Mouse (Mus musculus) kidney, embryonic 15.5 days (tissue): Measurements from ENCODE around the gene Ephx1. TPM values are rescaled to one million over a fixed set of nuclear protein-coding genes. Genes with fewer than 3 reads are reported as not detected.
"Not testable (repeated sequence)": the region's sequence is repeated elsewhere in the genome, so short reads cannot be mapped to it uniquely, and the experiment has no call there.

Source experiments
- ATAC-seq: fragments of 200-750 bp; cut with Nextera tagmentation; replicated peaks from 2 replicates; pipeline ENCODE4 v1.8.0; 2017; ENCODE audit warnings: moderate TSS enrichment; ENCODE audit not compliant: low FRiP score
- H3K27ac ChIP-seq: fragments of 300-500 bp; sonication (generic); 2 replicates; pipeline ENCODE4 v1.5.1; 2015; ENCODE audit warnings: mild to moderate bottlenecking, inconsistent platforms
- H3K27me3 ChIP-seq: fragments of 300-500 bp; sonication (generic); 2 replicates; pipeline ENCODE4 v1.6.1; 2015; ENCODE audit warnings: inconsistent platforms
- H3K36me3 ChIP-seq: fragments of 300-500 bp; sonication (generic); 2 replicates; pipeline ENCODE4 v1.6.1; 2015; ENCODE audit warnings: inconsistent platforms
- H3K4me1 ChIP-seq: fragments of 300-500 bp; sonication (generic); 2 replicates; pipeline ENCODE4 v1.6.1; 2015; ENCODE audit warnings: inconsistent platforms
- H3K4me2 ChIP-seq: fragments of 300-500 bp; sonication (generic); 2 replicates; pipeline ENCODE4 v1.6.1; 2015; ENCODE audit warnings: moderate library complexity, mild to moderate bottlenecking, inconsistent platforms
- H3K4me3 ChIP-seq: fragments of 300-500 bp; sonication (generic); replicated peaks from 2 replicates; pipeline ENCODE4 v1.5.1; 2015; ENCODE audit warnings: mild to moderate bottlenecking, inconsistent platforms
- H3K9ac ChIP-seq: fragments of 300-500 bp; sonication (generic); 2 replicates; pipeline ENCODE4 v1.6.1; 2015; ENCODE audit warnings: mild to moderate bottlenecking, inconsistent platforms
- H3K9me3 ChIP-seq: fragments of 300-500 bp; sonication (generic); replicated peaks from 2 replicates; pipeline ENCODE4 v1.6.1; 2016; ENCODE audit warnings: inconsistent platforms
- WGBS: fragments of 180-500 bp; shearing (Covaris S2); methylation state at CpG from one replicate; pipeline ENCODE4 v1.1.7; 2015; ENCODE audit warnings: mixed read lengths; 5-methylcytosine and 5-hydroxymethylcytosine counted together
- polyA plus RNA-seq: library from polyadenylated mRNA; unstranded; fragments of >200 nt; fragmentation: Nextera tagmentation; extraction: Ambion mirVana; gene quantifications from 2 replicates; pipeline ENCODE4 v1.2.1, GENCODE M21; 2015

Gene Ephx1
- polyA plus RNA-seq, 1 experiment from 2014 or later, result 5.8 TPM

GRCm38 (mm10) chr1:181035015-181035778 lies 14.5 kb upstream of the Ephx1 start:
- H3K27me3 ChIP-seq, H3K27ac ChIP-seq, H3K4me2 ChIP-seq, H3K9ac ChIP-seq, H3K4me1 ChIP-seq, H3K9me3 ChIP-seq, ATAC-seq, H3K36me3 ChIP-seq, H3K4me3 ChIP-seq: not testable (repeated sequence)
- 85% methylated on average over 5 of the region's 5 CpGs for WGBS

- ATAC-seq, result peak; percentile 46; the same call in 1 of the 2 replicates
Measured at GRCm38 (mm10) chr1:181022265-181022664, 1.6 kb upstream of the Ephx1 start.

GRCm38 (mm10) chr1:181021488-181021865 lies 773 bp upstream of the Ephx1 start:
- Histone ChIP-seq H3K4me1 (peaks cover 23% of the 10 kb centered on the region), H3K27me3 (peaks cover 9% of the 10 kb centered on the region; the same call in 1 of the 2 replicates), H3K36me3 (no peaks in the 10 kb centered on the region), H3K9me3 (no peaks in the 10 kb centered on the region), H3K9ac (no peak overlapping the region), H3K27ac (no peak overlapping the region), H3K4me3 (no peak overlapping the region), H3K4me2 (no peak overlapping the region)
- 48% methylated on average over 7 of the region's 7 CpGs for WGBS
- no peak for ATAC-seq

More at GRCm38 (mm10) chr1:181022265-181022664, 1.6 kb upstream of the Ephx1 start:
- peaks cover 9% of the 10 kb centered on the region; the same call in 1 of the 2 replicates for H3K27me3 ChIP-seq
- peaks cover 16% of the 10 kb centered on the region for H3K4me1 ChIP-seq
- H3K36me3 ChIP-seq, result no peaks in the 10 kb centered on the region
- H3K4me3 ChIP-seq, result no peak overlapping the region
- H3K4me2 ChIP-seq, result no peak overlapping the region
- H3K9ac ChIP-seq, result no peak overlapping the region
- H3K27ac ChIP-seq, result no peak overlapping the region
- 8% methylated on average over 1 of the region's 1 CpGs for WGBS
- H3K9me3 ChIP-seq, result no peaks in the 10 kb centered on the region

GRCm38 (mm10) chr1:181017890-181018420 lies 2.7 kb downstream of the Ephx1 start:
- no peak overlapping the region for H3K9ac ChIP-seq
- no peak for ATAC-seq
- H3K4me3 ChIP-seq, result no peak overlapping the region
- no peaks in the 10 kb centered on the region for H3K9me3 ChIP-seq
- H3K36me3 ChIP-seq, result no peaks in the 10 kb centered on the region
- H3K4me2 ChIP-seq, result no peak overlapping the region
- H3K27ac ChIP-seq, result no peak overlapping the region
- H3K4me1 ChIP-seq, result peaks cover 41% of the 10 kb centered on the region
- H3K27me3 ChIP-seq, result peaks cover 9% of the 10 kb centered on the region; the same call in 1 of the 2 replicates
- 72% methylated on average over 13 of the region's 13 CpGs for WGBS

- H3K4me3 ChIP-seq, result peak overlapping the region; percentile 49
- peak overlapping the region; percentile 92 for H3K4me2 ChIP-seq
- no peaks in the 10 kb centered on the region for H3K36me3 ChIP-seq
- peak; percentile 74 for ATAC-seq
- WGBS, result 0% methylated on average over 22 of the region's 22 CpGs
- H3K9me3 ChIP-seq, result no peaks in the 10 kb centered on the region
- H3K27me3 ChIP-seq, result peaks cover 9% of the 10 kb centered on the region; the same call in 1 of the 2 replicates
- H3K9ac ChIP-seq, result peak overlapping the region; percentile 35; the same call in 1 of the 2 replicates
- H3K27ac ChIP-seq, result peak overlapping the region; percentile 61
- peaks cover 41% of the 10 kb centered on the region for H3K4me1 ChIP-seq
Measured at GRCm38 (mm10) chr1:181017212-181017711, 3.4 kb downstream of the Ephx1 start.

GRCm38 (mm10) chr1:181016532-181017131 lies 4.1 kb downstream of the Ephx1 start:
- Histone ChIP-seq H3K36me3 (no peaks in the 10 kb centered on the region), H3K27ac (peak overlapping the region; percentile 61), H3K4me1 (peaks cover 41% of the 10 kb centered on the region), H3K4me2 (peak overlapping the region; percentile 92), H3K9ac (peak overlapping the region; percentile 35; the same call in 1 of the 2 replicates), H3K9me3 (no peaks in the 10 kb centered on the region), H3K4me3 (peak overlapping the region; percentile 49), H3K27me3 (peaks cover 9% of the 10 kb centered on the region; the same call in 1 of the 2 replicates)
- WGBS, result 3% methylated on average over 21 of the region's 21 CpGs
- ATAC-seq, result peak; percentile 59

GRCm38 (mm10) chr1:181016045-181016444 lies 4.7 kb downstream of the Ephx1 start:
- Histone ChIP-seq H3K27me3 (peaks cover 9% of the 10 kb centered on the region; the same call in 1 of the 2 replicates), H3K4me3 (no peak overlapping the region), H3K9me3 (no peaks in the 10 kb centered on the region), H3K4me2 (peak overlapping the region; percentile 92), H3K9ac (no peak overlapping the region), H3K4me1 (peaks cover 40% of the 10 kb centered on the region), H3K27ac (0 out of 2 replicates have a peak overlapping the region, but pooled peaks have one; percentile 61), H3K36me3 (no peaks in the 10 kb centered on the region)
- ATAC-seq, result no peak
- WGBS, result 77% methylated on average over 4 of the region's 4 CpGs

- H3K27ac ChIP-seq, result no peak overlapping the region
- H3K9ac ChIP-seq, result no peak overlapping the region
- no peaks in the 10 kb centered on the region for H3K9me3 ChIP-seq
- ATAC-seq, result no peak
- peaks cover 40% of the 10 kb centered on the region for H3K4me1 ChIP-seq
- no peak overlapping the region for H3K4me2 ChIP-seq
- peaks cover 9% of the 10 kb centered on the region; the same call in 1 of the 2 replicates for H3K27me3 ChIP-seq
- H3K36me3 ChIP-seq, result no peaks in the 10 kb centered on the region
- no peak overlapping the region for H3K4me3 ChIP-seq
Measured at GRCm38 (mm10) chr1:181015558-181015957, 5.1 kb downstream of the Ephx1 start.

- Histone ChIP-seq H3K4me1 (peaks cover 44% of the 10 kb centered on the region), H3K36me3 (no peaks in the 10 kb centered on the region), H3K9me3 (no peaks in the 10 kb centered on the region), H3K9ac (no peak overlapping the region), H3K27ac (no peak overlapping the region), H3K27me3 (peaks cover 9% of the 10 kb centered on the region; the same call in 1 of the 2 replicates), H3K4me3 (no peak overlapping the region), H3K4me2 (no peak overlapping the region)
- ATAC-seq, result no peak
- 59% methylated on average over 6 of the region's 6 CpGs for WGBS
Measured at GRCm38 (mm10) chr1:181014731-181015500, 5.8 kb downstream of the Ephx1 start.

- WGBS, result 82% methylated on average over 6 of the region's 6 CpGs
- Histone ChIP-seq H3K27ac (no peak overlapping the region), H3K4me2 (no peak overlapping the region), H3K4me3 (no peak overlapping the region), H3K27me3 (peaks cover 8% of the 10 kb centered on the region; the same call in 1 of the 2 replicates), H3K9me3 (no peaks in the 10 kb centered on the region), H3K4me1 (peaks cover 47% of the 10 kb centered on the region), H3K9ac (no peak overlapping the region), H3K36me3 (no peaks in the 10 kb centered on the region)
- ATAC-seq, result no peak
Measured at GRCm38 (mm10) chr1:181013446-181013845, 7.3 kb downstream of the Ephx1 start.

GRCm38 (mm10) chr1:181012416-181012815 lies 8.3 kb downstream of the Ephx1 start:
- no peaks in the 10 kb centered on the region for H3K27me3 ChIP-seq
- H3K4me1 ChIP-seq, result peaks cover 45% of the 10 kb centered on the region
- H3K9me3 ChIP-seq, result no peaks in the 10 kb centered on the region
- no peak overlapping the region for H3K4me3 ChIP-seq
- WGBS, result 82% methylated on average over 3 of the region's 3 CpGs
- H3K4me2 ChIP-seq, result no peak overlapping the region
- H3K9ac ChIP-seq, result no peak overlapping the region
- no peak overlapping the region for H3K27ac ChIP-seq
- no peaks in the 10 kb centered on the region for H3K36me3 ChIP-seq
- ATAC-seq, result no peak
